Mouse (Mus musculus) cortical plate, adult 2 months (tissue): ENCODE measurements at regions not wholly inside any gene's neighbourhood (a gene's known extent, or its start where the extent isn't known, plus 50 kb on each side); places are given as distances from the start of the nearest gene placed in this dataset.

Experiments
- H3K27ac ChIP-seq: fragments of 200-500 bp; 2 replicates; pipeline ENCODE4 v1.5.1; 2012; ENCODE audit warnings: low read length, control low read depth, inconsistent platforms; ENCODE audit not compliant: insufficient read depth
- H3K4me1 ChIP-seq: fragments of 200-500 bp; 2 replicates; pipeline ENCODE4 v1.6.1; 2011; ENCODE audit warnings: low read length; ENCODE audit not compliant: control insufficient read depth, insufficient read depth
- H3K4me3 ChIP-seq: fragments of 200-500 bp; 2 replicates; pipeline ENCODE4 v1.5.1; 2011; ENCODE audit warnings: mild to moderate bottlenecking, low read length, control low read depth; ENCODE audit not compliant: insufficient read depth
- CTCF ChIP-seq: fragments of 200-500 bp; IDR thresholded peaks from 2 replicates; pipeline ENCODE4 v1.5.1; 2011; ENCODE audit warnings: mild to moderate bottlenecking, control low read depth, low read length; ENCODE audit not compliant: insufficient read depth; ENCODE audit errors: extremely low read depth
- POLR2A ChIP-seq: fragments of 200-500 bp; IDR thresholded peaks from 2 replicates; pipeline ENCODE4 v1.6.1; 2011; ENCODE audit warnings: mild to moderate bottlenecking, low read length, control low read depth; ENCODE audit not compliant: insufficient read depth; ENCODE audit errors: extremely low read depth

- H3K4me3 ChIP-seq, result no peak overlapping the region
- H3K4me1 ChIP-seq, result peaks cover 2% of the 10 kb centered on the region
- TF ChIP-seq POLR2A (no peak), CTCF (no peak)
- no peak overlapping the region for H3K27ac ChIP-seq
Measured at GRCm38 (mm10) chr5:118392932-118393487, 148.0 kb downstream of the 2410131K14Rik start.

GRCm38 (mm10) chr5:118394051-118394450 is 149.0 kb downstream of the 2410131K14Rik start:
- H3K27ac ChIP-seq, result no peak overlapping the region
- no peak for TF ChIP-seq CTCF
- TF ChIP-seq POLR2A, result no peak
- H3K4me3 ChIP-seq, result no peak overlapping the region
- H3K4me1 ChIP-seq, result peaks cover 2% of the 10 kb centered on the region

DNA sequence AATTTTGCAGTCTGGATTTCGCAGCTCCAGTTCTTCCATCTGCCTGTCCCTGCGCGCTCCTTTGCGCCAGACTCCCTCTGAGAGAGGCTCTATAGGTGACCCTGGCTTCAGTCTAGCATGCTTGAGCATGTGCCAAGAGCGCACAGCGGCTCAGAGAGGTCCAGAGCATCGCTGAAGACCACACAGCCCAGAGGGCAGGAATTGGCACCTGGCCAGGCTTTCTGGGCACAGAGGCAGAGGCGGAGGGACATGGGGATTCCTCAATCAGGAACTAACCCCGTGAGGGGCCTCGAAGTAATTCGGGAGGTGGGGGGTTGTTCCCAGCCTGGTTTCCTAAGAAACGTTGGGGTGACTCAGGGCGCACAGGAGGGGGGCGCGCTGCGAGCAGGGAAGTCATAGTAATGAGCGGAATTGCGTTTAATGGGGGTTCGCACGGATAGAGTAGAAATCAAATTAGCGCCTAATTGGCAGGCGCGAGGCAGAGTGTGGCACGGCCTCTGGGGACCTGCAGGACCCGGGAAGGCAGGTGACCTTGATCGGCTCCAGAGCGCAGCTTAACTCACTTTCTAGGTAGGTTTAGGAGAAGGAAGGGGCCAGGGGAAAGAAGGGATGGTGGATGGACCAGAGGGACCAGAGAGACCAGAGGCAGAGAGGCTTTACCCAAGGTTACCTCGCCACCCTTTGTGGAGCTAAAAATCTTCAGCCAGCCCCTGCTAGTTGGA is 151.1 kb downstream of the 2410131K14Rik start:
- no peak for TF ChIP-seq CTCF
- TF ChIP-seq POLR2A, result no peak
- peak overlapping the region; percentile 5; the same call in 1 of the 2 replicates for H3K4me3 ChIP-seq
- peaks cover 2% of the 10 kb centered on the region for H3K4me1 ChIP-seq
- no peak overlapping the region for H3K27ac ChIP-seq

GRCm38 (mm10) chr5:118400926-118401325 is 155.9 kb downstream of the 2410131K14Rik start:
- TF ChIP-seq CTCF (no peak), POLR2A (no peak)
- no peak overlapping the region for H3K4me3 ChIP-seq
- H3K4me1 ChIP-seq, result peaks cover 4% of the 10 kb centered on the region
- no peak overlapping the region for H3K27ac ChIP-seq

DNA sequence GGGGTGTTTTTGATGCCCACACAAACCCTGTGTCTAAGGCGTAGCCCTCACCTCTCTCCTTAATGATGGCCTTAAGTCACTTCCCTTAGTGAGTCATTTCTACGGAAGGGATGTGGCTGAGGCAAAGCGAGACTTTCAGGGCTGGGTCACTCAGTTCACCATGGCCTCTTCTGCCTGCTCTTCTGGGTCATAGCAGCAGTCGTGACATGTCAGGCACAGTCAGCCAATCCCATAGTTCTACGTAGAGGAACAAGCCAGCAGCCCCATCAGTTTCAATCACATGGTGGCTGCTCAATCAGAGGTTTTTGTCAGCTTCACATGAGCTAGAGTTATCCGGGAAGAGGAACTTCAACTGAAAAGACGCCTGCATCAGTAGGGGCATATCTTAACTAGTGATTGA is 156.1 kb upstream of the Med13l start:
- no peak overlapping the region for H3K4me3 ChIP-seq
- H3K27ac ChIP-seq, result no peak overlapping the region
- peaks cover 3% of the 10 kb centered on the region; the same call in 1 of the 2 replicates for H3K4me1 ChIP-seq
- TF ChIP-seq CTCF, result no peak
- no peak for TF ChIP-seq POLR2A

GRCm38 (mm10) chr5:118405421-118405820 is 155.1 kb upstream of the Med13l start:
- Histone ChIP-seq H3K4me1 (peaks cover 5% of the 10 kb centered on the region; the same call in 1 of the 2 replicates), H3K4me3 (no peak overlapping the region)
- TF ChIP-seq POLR2A (no peak), CTCF (no peak)

GRCm38 (mm10) chr5:118407451-118407850 is 153.0 kb upstream of the Med13l start:
- no peak for TF ChIP-seq POLR2A
- Histone ChIP-seq H3K4me3 (no peak overlapping the region), H3K4me1 (peaks cover 5% of the 10 kb centered on the region; the same call in 1 of the 2 replicates), H3K27ac (no peak overlapping the region)

More at GRCm38 (mm10) chr5:118405421-118405820, 155.1 kb upstream of the Med13l start:
- no peak overlapping the region for H3K27ac ChIP-seq

GRCm38 (mm10) chr5:118407973-118408372 is 152.5 kb upstream of the Med13l start:
- Histone ChIP-seq H3K4me1 (peaks cover 5% of the 10 kb centered on the region; the same call in 1 of the 2 replicates), H3K27ac (no peak overlapping the region), H3K4me3 (no peak overlapping the region)
- TF ChIP-seq CTCF (no peak), POLR2A (no peak)

DNA sequence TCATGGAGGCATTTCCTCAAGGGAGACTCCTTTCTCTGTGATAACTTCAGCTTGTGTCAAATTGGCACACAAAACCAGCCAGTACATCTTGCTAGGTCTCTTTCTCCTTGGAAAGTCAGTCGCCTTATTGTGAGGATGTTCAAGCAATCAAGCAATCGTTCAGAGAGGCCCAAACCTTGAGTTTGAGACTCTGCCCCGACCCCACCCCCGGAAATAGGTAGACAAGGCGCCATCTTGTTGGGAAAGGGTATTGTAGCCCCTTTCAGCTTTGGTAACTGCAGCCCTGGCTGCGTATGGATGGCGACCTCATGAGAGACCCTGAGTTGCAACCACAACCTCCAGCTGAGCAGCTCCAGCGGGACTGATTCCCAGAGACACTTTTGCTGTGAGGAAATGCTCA is 151.7 kb upstream of the Med13l start:
- H3K4me1 ChIP-seq, result peaks cover 5% of the 10 kb centered on the region; the same call in 1 of the 2 replicates
- no peak overlapping the region for H3K4me3 ChIP-seq
- no peak overlapping the region for H3K27ac ChIP-seq
- TF ChIP-seq POLR2A (no peak), CTCF (no peak)

- Histone ChIP-seq H3K4me3 (peak overlapping the region; percentile 1), H3K27ac (peak overlapping the region; percentile 48; the same call in 1 of the 2 replicates)
Measured at GRCm38 (mm10) chr5:118413428-118414282, 146.8 kb upstream of the Med13l start.

More at GRCm38 (mm10) chr5:118413428-118414282, 146.8 kb upstream of the Med13l start:
- 0 out of 2 replicates have a peak, but pooled peaks cover 3% of the 10 kb centered on the region for H3K4me1 ChIP-seq
- TF ChIP-seq POLR2A, result peak; percentile 95
- TF ChIP-seq CTCF, result no peak
